Mouse (Mus musculus) G1E (cell line): ENCODE data around the gene Tet3. TPM values are rescaled to one million over a fixed set of nuclear protein-coding genes. Genes with fewer than 3 reads are reported as not detected.
A peak's percentile ranks its signal among the peaks of the same experiment; 100 is the strongest.

Experiments
- ATAC-seq: 2 replicates; pipeline ENCODE4 v1.8.0; 2016; ENCODE audit warnings: mild to moderate bottlenecking; ENCODE audit not compliant: insufficient number of reproducible peaks, poor library complexity, low FRiP score, severe bottlenecking; ENCODE audit errors: extremely low read depth
- DNase-seq: peaks from one replicate; pipeline ENCODE4 v3.0.0; 2012; ENCODE audit warnings: low spot score
- H3K27me3 ChIP-seq: 2 replicates; pipeline ENCODE4 v1.6.1; 2012; ENCODE audit warnings: mild to moderate bottlenecking, low read length, inconsistent platforms; ENCODE audit not compliant: insufficient read depth
- H3K36me3 ChIP-seq: replicated peaks from 2 replicates; pipeline ENCODE3; 2012; ENCODE audit warnings: mild to moderate bottlenecking, inconsistent platforms
- H3K4me1 ChIP-seq: 2 replicates; pipeline ENCODE4 v1.6.1; 2012; ENCODE audit warnings: low read depth, low read length, inconsistent platforms, mixed read lengths; ENCODE audit not compliant: insufficient read depth
- H3K4me3 ChIP-seq: 2 replicates; pipeline ENCODE4 v1.5.1; 2012; ENCODE audit warnings: low read depth, mild to moderate bottlenecking, inconsistent platforms, low read length, moderate library complexity, mixed read lengths
- H3K9me3 ChIP-seq: replicated peaks from 2 replicates; pipeline ENCODE4 v1.6.1; 2012; ENCODE audit warnings: inconsistent platforms
- CTCF ChIP-seq: IDR thresholded peaks from 2 replicates; pipeline ENCODE4 v1.5.1; 2012; ENCODE audit warnings: low read depth, low read length, inconsistent platforms, mixed read lengths
- GATA1 ChIP-seq: IDR thresholded peaks from 2 replicates; pipeline ENCODE4 v1.6.1; 2012; ENCODE audit warnings: borderline replicate concordance, low read length, inconsistent platforms, mixed read lengths
- GATA2 ChIP-seq: IDR thresholded peaks from 2 replicates; pipeline ENCODE4 v1.6.1; 2012; ENCODE audit warnings: low read depth, low read length, inconsistent platforms, borderline replicate concordance
- POLR2AphosphoS5 ChIP-seq: IDR thresholded peaks from 2 replicates; pipeline ENCODE4 v1.6.1; 2012; ENCODE audit warnings: low read depth, low read length, inconsistent platforms; ENCODE audit not compliant: insufficient replicate concordance
- TAL1 ChIP-seq: conservative IDR thresholded peaks from 2 replicates; pipeline ENCODE4 v1.6.1; 2012; ENCODE audit warnings: low read depth, low read length, inconsistent platforms, mixed read lengths
- polyA plus RNA-seq: library from polyadenylated mRNA; stranded (reverse); fragments of >175 nt; gene quantifications from 2 replicates; pipeline ENCODE4 v1.2.3, GENCODE M21; 2012
- total RNA-seq, 2 experiments: library from RNA; stranded (forward) in 1 of 2; stranded (reverse) in 1 of 2; fragments of 200-1000 nt in 1 of 2; fragments of >200 nt in 1 of 2; fragmentation: Nextera tagmentation in 1 of 2; gene quantifications; 2 replicates each; pipeline ENCODE4 v1.2.3; 2014 to 2017

Tet3 gene
- total and polyA plus RNA-seq, 3 experiments, result 17.6 to 94.9 (median 71.1) TPM

GRCm38 (mm10) chr6:83436547-83436946 lies 22.3 kb downstream of the Tet3 start:
- ATAC-seq, result peak; percentile 37; the same call in 1 of the 2 replicates
- Histone ChIP-seq H3K27me3 (no peaks in the 10 kb centered on the region), H3K9me3 (no peaks in the 10 kb centered on the region), H3K4me1 (peaks cover 61% of the 10 kb centered on the region), H3K36me3 (peaks cover 97% of the 10 kb centered on the region), H3K4me3 (no peak overlapping the region)
- peak; percentile 53 for DNase-seq
- no peak for TF ChIP-seq POLR2AphosphoS5

DNA sequence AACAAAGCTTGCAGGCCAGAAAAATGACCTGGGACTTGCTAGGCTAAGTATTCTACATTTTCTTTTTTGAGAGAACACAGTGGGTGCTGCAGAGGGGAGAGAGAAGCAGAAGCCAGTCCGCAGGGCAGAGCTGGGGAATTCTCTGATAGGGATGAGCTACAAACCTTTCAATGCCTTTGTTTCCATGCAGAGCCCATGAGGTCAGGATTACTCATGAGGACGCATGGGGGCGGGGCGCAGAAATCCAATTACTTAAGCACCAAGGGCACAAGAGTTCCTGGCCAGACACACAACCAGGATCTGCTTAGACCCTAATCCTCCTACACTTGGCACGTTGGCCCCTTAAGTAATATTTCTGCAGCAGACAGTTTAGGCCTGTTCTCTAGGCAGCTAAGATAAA lies 23.7 kb downstream of the Tet3 start:
- no peak for ATAC-seq
- H3K27me3 ChIP-seq, result no peaks in the 10 kb centered on the region
- DNase-seq, result no peak
- H3K36me3 ChIP-seq, result peaks cover 97% of the 10 kb centered on the region
- peaks cover 48% of the 10 kb centered on the region for H3K4me1 ChIP-seq
- no peaks in the 10 kb centered on the region for H3K9me3 ChIP-seq
- no peak overlapping the region for H3K4me3 ChIP-seq
- TF ChIP-seq GATA2 (no peak), CTCF (no peak), POLR2AphosphoS5 (no peak), GATA1 (no peak), TAL1 (no peak)

DNA sequence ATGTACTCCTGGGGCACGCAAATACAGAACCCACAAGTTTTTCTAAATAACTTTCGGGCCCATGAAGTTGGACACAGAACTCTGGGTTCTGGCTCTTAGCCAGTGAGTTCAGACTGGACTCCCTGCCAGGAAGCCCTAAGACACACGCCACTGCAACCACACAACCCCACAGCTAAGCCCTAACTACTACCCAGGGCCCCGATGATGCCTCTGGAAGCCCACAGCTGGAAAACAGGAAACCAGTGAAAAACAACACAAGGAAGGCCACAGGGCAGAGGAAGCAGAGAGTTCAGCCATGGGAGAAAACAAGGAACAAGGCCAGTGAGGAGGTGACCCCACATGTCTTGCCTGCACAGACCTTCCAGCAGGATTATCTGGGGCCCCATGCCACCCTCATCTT lies 25.3 kb downstream of the Tet3 start:
- DNase-seq, result no peak
- H3K27me3 ChIP-seq, result no peaks in the 10 kb centered on the region
- peaks cover 35% of the 10 kb centered on the region for H3K4me1 ChIP-seq
- TF ChIP-seq POLR2AphosphoS5 (no peak), GATA2 (no peak), CTCF (no peak), GATA1 (no peak), TAL1 (no peak)
- H3K4me3 ChIP-seq, result no peak overlapping the region
- no peaks in the 10 kb centered on the region for H3K9me3 ChIP-seq
- H3K36me3 ChIP-seq, result peaks cover 97% of the 10 kb centered on the region
- ATAC-seq, result no peak

DNA sequence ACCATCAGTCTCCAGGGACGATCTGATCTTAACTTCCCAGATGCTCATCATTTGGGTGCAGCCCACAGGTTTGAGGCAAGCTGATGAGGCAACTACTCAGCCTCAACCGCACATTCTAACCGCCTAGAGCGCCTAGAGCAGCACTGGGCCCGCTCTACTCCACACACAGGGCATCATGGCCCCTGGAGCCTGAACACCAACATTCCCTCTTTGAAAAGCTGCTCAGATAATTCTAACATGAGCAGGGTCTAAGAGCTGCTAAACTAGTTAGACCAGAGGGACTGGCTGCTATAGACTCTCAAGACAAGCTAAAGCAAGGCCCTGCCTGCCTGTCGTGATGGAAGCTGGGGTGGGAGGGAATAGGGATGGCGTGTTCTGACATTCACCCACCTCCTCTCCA lies 25.9 kb downstream of the Tet3 start:
- peaks cover 38% of the 10 kb centered on the region for H3K4me1 ChIP-seq
- H3K4me3 ChIP-seq, result no peak overlapping the region
- DNase-seq, result no peak
- ATAC-seq, result no peak
- TF ChIP-seq TAL1, result no peak
- no peak for TF ChIP-seq CTCF
- no peak for TF ChIP-seq GATA2
- no peak for TF ChIP-seq GATA1
- TF ChIP-seq POLR2AphosphoS5, result no peak
- H3K9me3 ChIP-seq, result no peaks in the 10 kb centered on the region
- no peaks in the 10 kb centered on the region for H3K27me3 ChIP-seq
- H3K36me3 ChIP-seq, result peaks cover 97% of the 10 kb centered on the region

DNA sequence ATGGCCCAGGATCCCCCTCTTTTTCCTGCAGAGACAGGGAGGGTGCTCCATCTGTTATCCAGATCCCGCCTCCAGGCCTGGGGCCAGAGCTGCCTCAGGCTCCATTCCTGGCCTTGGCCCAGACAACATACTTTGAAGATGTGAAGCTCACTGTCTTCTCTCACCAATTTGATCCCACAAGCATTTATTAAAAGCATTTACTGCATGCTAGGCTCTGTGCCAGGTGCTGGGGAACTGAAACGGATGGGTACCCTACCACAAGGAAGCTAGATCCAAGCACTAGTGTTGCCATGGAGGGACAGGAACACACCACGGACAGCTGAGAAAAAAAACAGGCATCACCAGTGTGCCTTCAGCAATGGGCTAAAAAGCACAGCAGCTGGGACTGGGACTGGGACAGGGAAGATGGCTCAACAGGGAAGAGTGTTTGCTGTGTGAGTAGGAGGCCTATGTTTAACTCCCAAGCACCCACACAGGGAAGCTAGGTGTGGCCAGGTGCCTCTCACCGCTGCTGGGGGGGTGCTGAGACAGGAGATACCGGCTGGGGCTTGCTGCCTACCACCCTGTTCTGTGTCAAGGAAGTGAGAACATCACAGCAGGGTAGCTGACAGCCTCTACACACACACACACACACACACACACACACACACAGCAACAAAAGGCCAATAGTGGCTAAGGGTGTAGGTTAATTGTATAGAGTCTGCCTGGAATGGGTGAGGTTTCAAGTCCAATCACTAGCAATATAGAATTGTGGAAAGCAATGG lies 30.7 kb downstream of the Tet3 start:
- no peaks in the 10 kb centered on the region for H3K9me3 ChIP-seq
- peaks cover 18% of the 10 kb centered on the region for H3K4me1 ChIP-seq
- no peak overlapping the region for H3K4me3 ChIP-seq
- TF ChIP-seq GATA1, result no peak
- no peak for TF ChIP-seq GATA2
- no peak for TF ChIP-seq CTCF
- TF ChIP-seq TAL1, result no peak
- TF ChIP-seq POLR2AphosphoS5, result no peak
- H3K36me3 ChIP-seq, result peaks cover 92% of the 10 kb centered on the region
- ATAC-seq, result no peak
- no peaks in the 10 kb centered on the region for H3K27me3 ChIP-seq
- DNase-seq, result no peak

- no peaks in the 10 kb centered on the region for H3K27me3 ChIP-seq
- DNase-seq, result no peak
- no peak for ATAC-seq
Measured at GRCm38 (mm10) chr6:83427512-83427911, 31.4 kb downstream of the Tet3 start.

More at GRCm38 (mm10) chr6:83427512-83427911, 31.4 kb downstream of the Tet3 start:
- Histone ChIP-seq H3K36me3 (peaks cover 92% of the 10 kb centered on the region), H3K4me3 (no peak overlapping the region), H3K4me1 (peaks cover 23% of the 10 kb centered on the region), H3K9me3 (no peaks in the 10 kb centered on the region)
- TF ChIP-seq CTCF (no peak), GATA2 (no peak), POLR2AphosphoS5 (no peak), TAL1 (no peak), GATA1 (no peak)
